Mouse (Mus musculus) hindbrain, embryonic 11.5 days (tissue): ENCODE measurements around the gene Mdm4. TPM values are rescaled to one million over a fixed set of nuclear protein-coding genes. Genes with fewer than 3 reads are reported as not detected.

Experiments
- ATAC-seq: fragments of 200-750 bp; cut with Nextera tagmentation; 2 replicates; pipeline ENCODE4 v1.8.0; 2017; ENCODE audit warnings: mild to moderate bottlenecking, moderate TSS enrichment, moderate library complexity; ENCODE audit not compliant: low FRiP score
- DNase-seq: peaks from one replicate; pipeline ENCODE4 v3.0.0-alpha.2; 2015; ENCODE audit warnings: low spot score
- H3K27ac ChIP-seq: fragments of 300-500 bp; sonication (generic); 2 replicates; pipeline ENCODE4 v1.5.1; 2014; ENCODE audit warnings: mild to moderate bottlenecking, low read depth, low read length
- H3K27me3 ChIP-seq: fragments of 300-500 bp; sonication (generic); 2 replicates; pipeline ENCODE4 v1.6.1; 2014; ENCODE audit warnings: mild to moderate bottlenecking, low read length, moderate library complexity, mixed read lengths; ENCODE audit not compliant: control insufficient read depth, insufficient read depth
- H3K36me3 ChIP-seq: fragments of 300-500 bp; sonication (generic); 2 replicates; pipeline ENCODE4 v1.6.1; 2014; ENCODE audit warnings: mild to moderate bottlenecking, low read length, moderate library complexity, mixed read lengths; ENCODE audit not compliant: control insufficient read depth, insufficient read depth
- H3K4me1 ChIP-seq: fragments of 300-500 bp; sonication (generic); replicated peaks from 2 replicates; pipeline ENCODE4 v1.6.1; 2014; ENCODE audit warnings: low read length, mixed read lengths; ENCODE audit not compliant: control insufficient read depth, insufficient read depth
- H3K4me2 ChIP-seq: fragments of 300-500 bp; sonication (generic); replicated peaks from 2 replicates; pipeline ENCODE4 v1.6.1; 2014; ENCODE audit warnings: mild to moderate bottlenecking, low read depth, low read length
- H3K4me3 ChIP-seq: fragments of 300-500 bp; sonication (generic); 2 replicates; pipeline ENCODE4 v1.5.1; 2014; ENCODE audit warnings: low read depth, low read length
- H3K9ac ChIP-seq: fragments of 300-500 bp; sonication (generic); 2 replicates; pipeline ENCODE4 v1.6.1; 2014; ENCODE audit warnings: low read depth, low read length
- H3K9me3 ChIP-seq: fragments of 300-500 bp; sonication (generic); 2 replicates; pipeline ENCODE4 v1.6.1; 2016; ENCODE audit warnings: low read length; ENCODE audit not compliant: control insufficient read depth
- WGBS: fragments of 180-500 bp; shearing (Covaris S2); extraction: QIAGEN DNeasy Blood & Tissue Kit; methylation state at CpG from one replicate; pipeline ENCODE4 v1.1.7; 2014; 5-methylcytosine and 5-hydroxymethylcytosine counted together
- polyA plus RNA-seq: library from polyadenylated mRNA; unstranded; fragments of >200 nt; fragmentation: Nextera tagmentation; extraction: Ambion mirVana; gene quantifications from 2 replicates; pipeline ENCODE4 v1.2.1, GENCODE M21; 2014

Mdm4 gene
- polyA plus RNA-seq, 1 experiment from 2014 or later, result 61.7 TPM

DNA sequence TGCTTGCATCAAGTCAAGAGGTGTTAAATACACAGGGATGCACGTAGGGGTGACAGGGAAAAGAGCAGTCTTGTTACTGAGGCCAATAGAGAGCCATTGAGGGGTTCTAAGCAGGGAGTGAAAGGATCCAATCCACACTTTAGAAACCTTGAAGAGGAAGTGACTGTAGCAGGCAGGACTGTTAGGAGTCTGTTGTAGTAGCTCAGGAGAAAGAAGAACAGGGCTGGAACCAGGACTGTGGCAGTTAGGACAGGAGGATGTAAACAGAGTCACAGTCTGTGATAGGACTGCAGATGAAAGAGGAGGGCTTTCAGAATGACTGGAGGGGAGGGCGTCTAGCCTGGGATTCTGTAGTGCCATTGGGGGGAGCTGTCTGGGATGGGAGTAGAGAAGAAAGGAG, 29.2 kb upstream of the Mdm4 start:
- no peaks in the 10 kb centered on the region; the same call in none of the 2 replicates for H3K4me1 ChIP-seq
- no peak overlapping the region for H3K4me2 ChIP-seq
- DNase-seq, result no peak
- WGBS, result 52% methylated on average over 2 of the region's 2 CpGs
- no peaks in the 10 kb centered on the region for H3K36me3 ChIP-seq
- no peak overlapping the region for H3K9ac ChIP-seq
- H3K27ac ChIP-seq, result no peak overlapping the region
- H3K27me3 ChIP-seq, result no peaks in the 10 kb centered on the region
- H3K9me3 ChIP-seq, result no peaks in the 10 kb centered on the region
- no peak for ATAC-seq
- H3K4me3 ChIP-seq, result no peak overlapping the region

DNA sequence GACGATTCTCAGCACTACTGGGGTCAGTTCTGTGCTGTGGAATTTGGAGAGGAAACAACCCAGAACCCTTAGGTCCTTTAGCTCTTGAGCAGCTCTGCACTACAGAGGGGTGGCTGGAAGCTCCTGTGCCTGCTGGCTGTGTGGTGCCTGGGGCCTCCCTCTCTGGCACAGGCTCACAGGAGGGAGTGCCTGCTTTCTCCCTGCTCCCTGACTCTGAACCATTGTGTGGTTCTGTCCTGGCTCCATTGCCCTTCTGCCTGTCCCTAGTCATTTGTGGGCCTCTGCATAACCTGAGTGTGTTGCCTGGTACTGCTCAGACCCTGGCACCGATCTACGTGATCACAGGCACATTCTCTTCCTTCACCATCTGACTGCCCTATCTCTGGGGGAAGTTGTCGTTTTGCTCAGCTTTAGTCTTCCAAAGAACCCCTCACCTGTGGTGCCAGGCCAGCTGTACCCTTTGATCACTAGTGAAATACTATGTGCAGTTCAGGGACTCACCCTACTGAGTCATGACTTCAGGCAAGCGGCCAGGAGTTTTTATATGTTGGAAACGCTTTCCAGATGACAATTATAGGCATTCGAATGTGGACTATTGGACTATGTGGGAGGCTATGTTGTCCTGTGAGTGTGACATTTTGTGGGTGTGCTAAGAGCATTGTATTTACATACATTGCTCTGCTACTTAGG, 27.1 kb upstream of the Mdm4 start:
- no peaks in the 10 kb centered on the region; the same call in none of the 2 replicates for H3K4me1 ChIP-seq
- ATAC-seq, result no peak
- WGBS, result 80% methylated on average over 7 of the region's 7 CpGs
- H3K9me3 ChIP-seq, result no peaks in the 10 kb centered on the region
- no peak overlapping the region for H3K27ac ChIP-seq
- no peak overlapping the region for H3K4me3 ChIP-seq
- no peak overlapping the region for H3K4me2 ChIP-seq
- no peak for DNase-seq
- H3K9ac ChIP-seq, result no peak overlapping the region
- no peaks in the 10 kb centered on the region for H3K36me3 ChIP-seq
- H3K27me3 ChIP-seq, result no peaks in the 10 kb centered on the region

- no peak overlapping the region for H3K4me3 ChIP-seq
- H3K4me2 ChIP-seq, result no peak overlapping the region
- no peak overlapping the region for H3K27ac ChIP-seq
- WGBS, result 77% methylated on average over 8 of the region's 8 CpGs
- H3K4me1 ChIP-seq, result peaks cover 3% of the 10 kb centered on the region
- ATAC-seq (no peak), DNase-seq (no peak)
- no peak overlapping the region for H3K9ac ChIP-seq
- H3K36me3 ChIP-seq, result no peaks in the 10 kb centered on the region
- H3K27me3 ChIP-seq, result no peaks in the 10 kb centered on the region
- H3K9me3 ChIP-seq, result no peaks in the 10 kb centered on the region
These were observed 24.0 kb upstream of the Mdm4 start for GRCm38 (mm10) chr1:133054326-133054725.

DNA sequence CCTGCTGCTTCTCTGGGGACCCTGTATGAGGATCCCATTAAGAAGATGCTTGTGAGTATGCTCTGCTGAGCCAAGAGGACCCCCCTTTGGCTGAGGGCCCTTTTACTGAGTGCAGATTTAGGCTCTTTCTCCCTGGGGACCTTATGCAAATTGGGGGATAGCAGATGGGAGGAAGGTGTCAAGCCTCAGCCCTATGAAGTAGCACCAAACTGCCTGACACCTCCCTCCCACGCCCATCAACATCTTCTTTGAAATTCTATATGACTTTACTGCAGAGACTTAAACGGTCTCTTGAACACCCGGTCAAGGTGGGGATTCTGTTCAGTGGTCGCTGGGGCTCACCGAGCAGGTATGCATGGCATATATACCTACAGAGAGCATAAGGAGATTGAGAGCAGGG, 22.7 kb upstream of the Mdm4 start:
- no peaks in the 10 kb centered on the region for H3K27me3 ChIP-seq
- DNase-seq (no peak), ATAC-seq (no peak)
- H3K27ac ChIP-seq, result no peak overlapping the region
- 52% methylated on average over 5 of the region's 5 CpGs for WGBS
- H3K36me3 ChIP-seq, result no peaks in the 10 kb centered on the region
- no peaks in the 10 kb centered on the region for H3K9me3 ChIP-seq
- no peak overlapping the region for H3K4me3 ChIP-seq
- no peak overlapping the region for H3K4me2 ChIP-seq
- no peak overlapping the region for H3K9ac ChIP-seq
- peaks cover 3% of the 10 kb centered on the region for H3K4me1 ChIP-seq

GRCm38 (mm10) chr1:133051829-133052228, 21.5 kb upstream of the Mdm4 start:
- H3K9ac ChIP-seq, result no peak overlapping the region
- no peaks in the 10 kb centered on the region for H3K9me3 ChIP-seq
- H3K4me3 ChIP-seq, result no peak overlapping the region
- H3K4me1 ChIP-seq, result peaks cover 10% of the 10 kb centered on the region
- ATAC-seq (no peak), DNase-seq (no peak)
- no peak overlapping the region for H3K4me2 ChIP-seq
- no peaks in the 10 kb centered on the region for H3K27me3 ChIP-seq
- WGBS, result 92% methylated on average over 2 of the region's 2 CpGs
- H3K36me3 ChIP-seq, result no peaks in the 10 kb centered on the region
- no peak overlapping the region for H3K27ac ChIP-seq

DNA sequence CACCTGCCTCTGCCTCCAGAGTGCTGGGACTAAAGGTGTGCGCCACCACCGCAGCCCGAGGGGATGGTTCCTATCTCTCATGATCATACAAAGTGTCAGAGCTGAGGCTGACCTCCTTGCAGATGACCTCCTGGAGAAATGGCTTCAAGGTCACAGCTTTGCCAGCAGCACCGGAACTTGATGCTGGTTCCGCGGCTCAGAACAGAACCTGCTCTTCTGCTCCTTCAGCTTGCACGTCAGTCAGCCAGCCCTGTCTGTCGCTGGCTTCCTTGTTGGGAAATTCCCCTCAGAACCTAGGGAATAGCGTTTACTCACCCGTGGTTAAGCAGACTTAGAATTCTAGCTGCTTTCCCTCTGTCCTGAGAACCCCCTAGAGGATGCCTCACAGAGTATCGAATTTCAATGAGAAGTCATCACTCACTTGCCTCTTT, 19.7 kb upstream of the Mdm4 start:
- Histone ChIP-seq H3K4me1 (peaks cover 12% of the 10 kb centered on the region), H3K4me3 (no peak overlapping the region), H3K27me3 (no peaks in the 10 kb centered on the region), H3K9me3 (no peaks in the 10 kb centered on the region), H3K9ac (0 out of 2 replicates have a peak overlapping the region, but pooled peaks have one; percentile 11), H3K36me3 (no peaks in the 10 kb centered on the region), H3K27ac (peak overlapping the region; percentile 58; the same call in 1 of the 2 replicates), H3K4me2 (no peak overlapping the region)
- WGBS, result 22% methylated on average over 11 of the region's 11 CpGs
- ATAC-seq, result no peak
- peak; percentile 33 for DNase-seq

DNA sequence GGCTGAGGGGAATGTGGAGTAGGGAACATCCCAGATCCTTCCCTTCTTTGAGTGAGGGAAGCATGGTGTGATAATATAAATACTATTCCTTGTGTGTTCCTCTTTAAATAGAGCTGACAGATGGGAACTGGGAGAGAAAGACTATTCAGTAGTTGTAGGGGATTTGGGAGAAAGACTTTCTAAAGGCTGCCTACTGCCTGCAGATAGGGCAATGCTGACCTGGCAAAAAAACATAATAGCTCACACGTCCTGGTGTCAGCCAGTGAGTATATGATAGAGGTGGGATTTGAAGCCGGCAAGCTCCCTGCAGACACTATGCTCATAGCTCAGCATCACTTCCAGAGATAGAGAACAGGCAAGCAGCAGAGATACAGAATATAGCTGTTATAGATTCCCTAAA, 18.3 kb upstream of the Mdm4 start:
- no peaks in the 10 kb centered on the region for H3K36me3 ChIP-seq
- H3K27me3 ChIP-seq, result no peaks in the 10 kb centered on the region
- H3K9me3 ChIP-seq, result no peaks in the 10 kb centered on the region
- DNase-seq, result no peak
- H3K4me3 ChIP-seq, result no peak overlapping the region
- ATAC-seq, result no peak
- H3K27ac ChIP-seq, result no peak overlapping the region
- peak overlapping the region; percentile 19; the same call in 1 of the 2 replicates for H3K4me2 ChIP-seq
- no peak overlapping the region for H3K9ac ChIP-seq
- H3K4me1 ChIP-seq, result peaks cover 13% of the 10 kb centered on the region
- WGBS, result 19% methylated on average over 2 of the region's 2 CpGs

DNA sequence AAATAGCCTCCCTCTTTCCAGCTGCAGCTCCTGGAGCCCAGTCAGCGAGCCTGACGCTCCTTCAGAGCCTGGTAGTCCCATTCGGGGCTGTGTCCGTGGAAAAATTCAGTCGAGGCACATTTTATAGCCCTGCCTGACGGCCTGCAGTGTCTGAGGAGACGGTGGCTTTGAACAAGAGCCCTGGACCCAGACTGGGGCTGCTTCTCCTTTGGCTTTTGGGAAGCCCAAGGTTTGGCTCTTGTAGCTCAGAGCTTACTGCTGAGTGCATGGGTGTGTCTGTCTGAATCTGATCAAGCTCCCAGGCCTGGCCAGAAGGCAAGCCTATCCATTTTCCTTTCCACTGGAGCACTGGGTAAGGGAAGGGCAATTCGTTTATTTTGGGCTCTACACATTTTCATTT, 17.2 kb upstream of the Mdm4 start:
- H3K36me3 ChIP-seq, result no peaks in the 10 kb centered on the region
- peak overlapping the region; percentile 93 for H3K4me3 ChIP-seq
- peak overlapping the region; percentile 96; the same call in 1 of the 2 replicates for H3K27ac ChIP-seq
- peak overlapping the region; percentile 89 for H3K4me2 ChIP-seq
- peaks cover 13% of the 10 kb centered on the region for H3K4me1 ChIP-seq
- H3K9me3 ChIP-seq, result no peaks in the 10 kb centered on the region
- peak overlapping the region; percentile 100 for H3K9ac ChIP-seq
- DNase-seq, result peak; percentile 31
- 48% methylated on average over 8 of the region's 8 CpGs for WGBS
- H3K27me3 ChIP-seq, result no peaks in the 10 kb centered on the region
- ATAC-seq, result no peak

- Histone ChIP-seq H3K27me3 (no peaks in the 10 kb centered on the region), H3K9me3 (no peaks in the 10 kb centered on the region), H3K9ac (peak overlapping the region; percentile 100), H3K4me2 (peak overlapping the region; percentile 89), H3K36me3 (no peaks in the 10 kb centered on the region), H3K4me1 (peaks cover 13% of the 10 kb centered on the region), H3K4me3 (peak overlapping the region; percentile 93), H3K27ac (peak overlapping the region; percentile 96)
- DNase-seq (peak; percentile 76), ATAC-seq (peak; percentile 67; the same call in 1 of the 2 replicates)
- WGBS, result under 1% methylated on average over 40 of the region's 40 CpGs
These were observed 16.1 kb upstream of the Mdm4 start for GRCm38 (mm10) chr1:133046441-133046931.
